Mouse (Mus musculus) limb, embryonic 11.5 days (tissue): ENCODE data around the gene Hectd2. TPM values are rescaled to one million over a fixed set of nuclear protein-coding genes. Genes with fewer than 3 reads are reported as not detected.

ENCODE experiments used
- ATAC-seq: fragments of 200-750 bp; cut with Nextera tagmentation; 2 replicates; pipeline ENCODE4 v1.8.0; 2017; ENCODE audit warnings: low read depth; ENCODE audit not compliant: insufficient number of reproducible peaks, low FRiP score, low TSS enrichment
- DNase-seq: peaks from one replicate; pipeline ENCODE4 v3.0.0-alpha.2; 2015; ENCODE audit warnings: low spot score
- H3K27ac ChIP-seq: fragments of 300-500 bp; sonication (generic); replicated peaks from 2 replicates; pipeline ENCODE4 v1.5.1; 2014; ENCODE audit warnings: low read depth, mild to moderate bottlenecking, low read length
- H3K27me3 ChIP-seq: fragments of 300-500 bp; sonication (generic); 2 replicates; pipeline ENCODE4 v1.6.1; 2014; ENCODE audit warnings: mild to moderate bottlenecking, low read length, mixed read lengths; ENCODE audit not compliant: control insufficient read depth, insufficient read depth
- H3K36me3 ChIP-seq: fragments of 300-500 bp; sonication (generic); 2 replicates; pipeline ENCODE4 v1.6.1; 2014; ENCODE audit warnings: mild to moderate bottlenecking, low read length, moderate library complexity, mixed read lengths; ENCODE audit not compliant: control insufficient read depth, insufficient read depth
- H3K4me1 ChIP-seq: fragments of 300-500 bp; sonication (generic); 2 replicates; pipeline ENCODE4 v1.6.1; 2014; ENCODE audit warnings: low read length, mixed read lengths; ENCODE audit not compliant: control insufficient read depth, insufficient read depth
- H3K4me2 ChIP-seq: fragments of 300-500 bp; sonication (generic); 2 replicates; pipeline ENCODE4 v1.6.1; 2014; ENCODE audit warnings: low read depth, mild to moderate bottlenecking, moderate library complexity; ENCODE audit not compliant: severe bottlenecking
- H3K4me3 ChIP-seq: fragments of 300-500 bp; sonication (generic); 2 replicates; pipeline ENCODE4 v1.5.1; 2014; ENCODE audit warnings: low read depth, low read length
- H3K9ac ChIP-seq: fragments of 300-500 bp; sonication (generic); 2 replicates; pipeline ENCODE4 v1.6.1; 2014; ENCODE audit warnings: mild to moderate bottlenecking, low read length
- H3K9me3 ChIP-seq: fragments of 300-500 bp; sonication (generic); 2 replicates; pipeline ENCODE4 v1.6.1; 2016; ENCODE audit warnings: low read length; ENCODE audit not compliant: control insufficient read depth
- WGBS: fragments of 180-500 bp; shearing (Covaris S2); extraction: QIAGEN DNeasy Blood & Tissue Kit; methylation state at CpG from one replicate; pipeline ENCODE4 v1.1.7; 2014; 5-methylcytosine and 5-hydroxymethylcytosine counted together
- polyA plus RNA-seq: library from polyadenylated mRNA; unstranded; fragments of >200 nt; fragmentation: Nextera tagmentation; extraction: Ambion mirVana; gene quantifications from 2 replicates; pipeline ENCODE4 v1.2.1, GENCODE M21; 2014

The Hectd2 gene
- polyA plus RNA-seq, 1 experiment from 2014 or later = 2.3 TPM

GRCm38 (mm10) chr19:36540776-36541175, 13.7 kb upstream of the Hectd2 start:
- ATAC-seq (no peak), DNase-seq (no peak)
- H3K4me2 ChIP-seq = no peak overlapping the region
- H3K27me3 ChIP-seq = no peaks in the 10 kb centered on the region
- H3K27ac ChIP-seq = no peak overlapping the region
- 74% methylated on average over 7 of the region's 7 CpGs for WGBS
- H3K4me1 ChIP-seq = no peaks in the 10 kb centered on the region
- no peak overlapping the region for H3K4me3 ChIP-seq
- no peaks in the 10 kb centered on the region for H3K36me3 ChIP-seq
- no peak overlapping the region for H3K9ac ChIP-seq
- no peaks in the 10 kb centered on the region for H3K9me3 ChIP-seq

GRCm38 (mm10) chr19:36553561-36554045, 836 bp upstream of the Hectd2 start:
- H3K27me3 ChIP-seq = 0 out of 2 replicates have a peak, but pooled peaks cover 4% of the 10 kb centered on the region
- no peaks in the 10 kb centered on the region for H3K4me1 ChIP-seq
- H3K27ac ChIP-seq = no peak overlapping the region
- DNase-seq = no peak
- peak overlapping the region; percentile 94 for H3K4me2 ChIP-seq
- WGBS = 7% methylated on average over 20 of the region's 20 CpGs
- peak overlapping the region; percentile 67 for H3K4me3 ChIP-seq
- H3K9me3 ChIP-seq = no peaks in the 10 kb centered on the region
- no peaks in the 10 kb centered on the region for H3K36me3 ChIP-seq
- peak overlapping the region; percentile 69; the same call in 1 of the 2 replicates for H3K9ac ChIP-seq
- ATAC-seq = peak; percentile 41; the same call in 1 of the 2 replicates

- Histone ChIP-seq H3K9me3 (no peaks in the 10 kb centered on the region), H3K4me3 (peak overlapping the region; percentile 67), H3K36me3 (no peaks in the 10 kb centered on the region), H3K4me1 (no peaks in the 10 kb centered on the region), H3K27me3 (0 out of 2 replicates have a peak, but pooled peaks cover 4% of the 10 kb centered on the region), H3K27ac (no peak overlapping the region), H3K4me2 (peak overlapping the region; percentile 94), H3K9ac (peak overlapping the region; percentile 87)
- peak; percentile 82 for ATAC-seq
- WGBS = under 1% methylated on average over 35 of the region's 53 CpGs
- DNase-seq = peak; percentile 69
Measured at GRCm38 (mm10) chr19:36554785-36555595, 551 bp downstream of the Hectd2 start.

- DNase-seq = no peak
Measured at GRCm38 (mm10) chr19:36559331-36559730, 4.9 kb downstream of the Hectd2 start.

GRCm38 (mm10) chr19:36560160-36560559, 5.7 kb downstream of the Hectd2 start:
- H3K9ac ChIP-seq = no peak overlapping the region
- no peaks in the 10 kb centered on the region for H3K36me3 ChIP-seq
- DNase-seq (no peak), ATAC-seq (no peak)
- 34% methylated on average over 2 of the region's 2 CpGs for WGBS
- no peaks in the 10 kb centered on the region for H3K9me3 ChIP-seq
- H3K4me3 ChIP-seq = no peak overlapping the region
- H3K4me2 ChIP-seq = no peak overlapping the region
- H3K27ac ChIP-seq = no peak overlapping the region
- H3K4me1 ChIP-seq = no peaks in the 10 kb centered on the region
- no peaks in the 10 kb centered on the region for H3K27me3 ChIP-seq

More at GRCm38 (mm10) chr19:36559331-36559730, 4.9 kb downstream of the Hectd2 start:
- no peak for ATAC-seq
- Histone ChIP-seq H3K9me3 (no peaks in the 10 kb centered on the region), H3K9ac (no peak overlapping the region), H3K36me3 (no peaks in the 10 kb centered on the region), H3K4me3 (no peak overlapping the region), H3K4me2 (no peak overlapping the region), H3K27ac (no peak overlapping the region), H3K4me1 (no peaks in the 10 kb centered on the region), H3K27me3 (no peaks in the 10 kb centered on the region)
- 83% methylated on average over 5 of the region's 5 CpGs for WGBS

GRCm38 (mm10) chr19:36561171-36561570, 6.7 kb downstream of the Hectd2 start:
- no peaks in the 10 kb centered on the region for H3K27me3 ChIP-seq
- no peak overlapping the region for H3K4me3 ChIP-seq
- H3K4me2 ChIP-seq = no peak overlapping the region
- no peak overlapping the region for H3K27ac ChIP-seq
- no peaks in the 10 kb centered on the region for H3K9me3 ChIP-seq
- ATAC-seq (no peak), DNase-seq (no peak)
- WGBS = 62% methylated on average over 2 of the region's 2 CpGs
- H3K36me3 ChIP-seq = no peaks in the 10 kb centered on the region
- no peaks in the 10 kb centered on the region for H3K4me1 ChIP-seq
- H3K9ac ChIP-seq = no peak overlapping the region

- WGBS = 82% methylated on average over 2 of the region's 2 CpGs
- no peak overlapping the region for H3K27ac ChIP-seq
- DNase-seq (no peak), ATAC-seq (no peak)
- no peaks in the 10 kb centered on the region for H3K27me3 ChIP-seq
- H3K36me3 ChIP-seq = no peaks in the 10 kb centered on the region
- no peak overlapping the region for H3K9ac ChIP-seq
- H3K9me3 ChIP-seq = no peaks in the 10 kb centered on the region
- H3K4me3 ChIP-seq = no peak overlapping the region
- H3K4me1 ChIP-seq = no peaks in the 10 kb centered on the region
- H3K4me2 ChIP-seq = no peak overlapping the region
Measured at GRCm38 (mm10) chr19:36564396-36564795, 10.0 kb downstream of the Hectd2 start.

GRCm38 (mm10) chr19:36573986-36574385, 19.5 kb downstream of the Hectd2 start:
- Histone ChIP-seq H3K4me1 (no peaks in the 10 kb centered on the region), H3K27ac (no peak overlapping the region), H3K27me3 (no peaks in the 10 kb centered on the region), H3K9ac (no peak overlapping the region), H3K4me2 (no peak overlapping the region), H3K9me3 (no peaks in the 10 kb centered on the region), H3K36me3 (no peaks in the 10 kb centered on the region), H3K4me3 (no peak overlapping the region)
- 73% methylated on average over 3 of the region's 3 CpGs for WGBS
- DNase-seq = no peak
- no peak for ATAC-seq
